Mouse (Mus musculus) testis, adult 2 months (tissue): ENCODE results near the gene Gm49333.

Experiments used
- CTCF ChIP-seq: fragments of 200-500 bp; IDR thresholded peaks from 2 replicates; pipeline ENCODE4 v1.5.1; 2012; ENCODE audit warnings: low read depth, mild to moderate bottlenecking, inconsistent platforms, low read length, moderate library complexity; ENCODE audit not compliant: control insufficient read depth, insufficient read depth, insufficient replicate concordance
- POLR2A ChIP-seq: fragments of 200-500 bp; IDR thresholded peaks from 2 replicates; pipeline ENCODE4 v1.6.1; 2012; ENCODE audit warnings: low read depth, mild to moderate bottlenecking, inconsistent platforms, low read length, moderate library complexity; ENCODE audit not compliant: control insufficient read depth

DNA sequence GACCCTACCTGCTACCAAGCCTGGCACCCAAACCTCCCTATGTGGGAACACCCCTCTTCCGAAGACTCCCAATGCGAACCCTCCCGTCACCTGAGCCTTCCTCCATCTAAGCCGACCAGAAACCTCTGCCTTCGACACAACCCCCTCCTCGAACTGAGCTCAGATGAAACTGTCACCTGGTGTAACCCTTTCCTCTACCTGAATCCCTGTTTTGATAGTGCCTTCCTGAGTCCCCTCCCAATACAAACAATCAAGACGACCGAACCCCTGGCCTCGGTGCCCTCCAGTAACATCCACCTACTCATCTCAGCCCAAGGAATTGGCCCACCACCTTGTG is 9.0 kb downstream of the Gm49333 start:
- TF ChIP-seq POLR2A (no peak), CTCF (no peak)
